Mouse (Mus musculus) myocyte (in vitro differentiated cells): ENCODE results near the gene Sipa1l1.

Experiments
- CEBPB ChIP-seq: IDR thresholded peaks from 2 replicates; pipeline ENCODE4 v1.6.1; 2011; ENCODE audit warnings: mild to moderate bottlenecking, moderate library complexity; ENCODE audit not compliant: poor library complexity, insufficient read depth, severe bottlenecking
- E2F4 ChIP-seq: IDR thresholded peaks from one replicate; pipeline ENCODE4 v1.6.1; 2011; ENCODE audit warnings: mild to moderate bottlenecking, control low read depth, moderate library complexity; ENCODE audit not compliant: insufficient read depth
- POLR2AphosphoS2 ChIP-seq: IDR thresholded peaks from one replicate; pipeline ENCODE4 v1.6.1; 2011; ENCODE audit warnings: low read depth, control low read depth; ENCODE audit not compliant: insufficient read length

DNA sequence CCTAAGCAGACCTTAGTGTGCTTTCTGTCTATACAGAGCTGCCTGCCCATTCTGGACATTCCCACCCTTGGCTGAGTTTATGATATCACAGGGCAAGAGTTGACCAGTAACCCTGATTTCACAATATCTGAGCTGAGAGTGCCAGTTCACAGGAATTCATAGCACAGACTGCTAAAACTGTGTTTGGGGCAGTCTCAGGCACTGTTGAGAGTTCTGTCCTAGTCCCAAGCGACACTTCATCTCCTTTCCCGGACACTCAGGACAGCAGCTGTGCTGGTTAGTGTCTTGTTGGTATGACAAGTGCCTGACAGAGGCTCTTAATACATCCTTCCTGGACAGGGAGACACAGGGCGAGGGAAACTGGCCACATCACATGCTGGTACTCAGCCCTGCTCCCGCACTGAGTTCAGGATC, 23.5 kb downstream of the Sipa1l1 start:
- TF ChIP-seq CEBPB: 0 out of 2 replicates have a peak, but pooled peaks have one; percentile 14
- TF ChIP-seq POLR2AphosphoS2: no peak
- TF ChIP-seq E2F4: no peak
